Mouse (Mus musculus): ENCODE results near the gene 1110065P20Rik.

Gene 1110065P20Rik

GRCm38 (mm10) chr4:124840998-124841397 is 10.0 kb downstream of the 1110065P20Rik start:
- CTCF ChIA-PET, result no interaction called here

- CTCF ChIA-PET, result interaction anchor here (0.7 kb wide), 1 partner anchor 609 kb away, joined by 3 read pairs; no protein-coding TSS in a partner anchor
Observed at GRCm38 (mm10) chr4:124838035-124838700, 12.8 kb downstream of the 1110065P20Rik start.

GRCm38 (mm10) chr4:124832796-124833195 is 18.2 kb downstream of the 1110065P20Rik start:
- CTCF ChIA-PET, result no interaction called here

GRCm38 (mm10) chr4:124829671-124830070 is 21.3 kb downstream of the 1110065P20Rik start:
- CTCF ChIA-PET, result no interaction called here

GRCm38 (mm10) chr4:124825371-124825965 is 25.5 kb downstream of the 1110065P20Rik start:
- CTCF ChIA-PET, result no interaction called here

- CTCF ChIA-PET, result no interaction called here
Observed at GRCm38 (mm10) chr4:124824967-124825366, 26.0 kb downstream of the 1110065P20Rik start.

- CTCF ChIA-PET, result no interaction called here
Observed at GRCm38 (mm10) chr4:124818832-124819231, 32.2 kb downstream of the 1110065P20Rik start.

- CTCF ChIA-PET, result no interaction called here
Observed at GRCm38 (mm10) chr4:124817803-124818202, 33.2 kb downstream of the 1110065P20Rik start.

- CTCF ChIA-PET, result no interaction called here
Observed at GRCm38 (mm10) chr4:124815901-124816300, 35.1 kb downstream of the 1110065P20Rik start.

- CTCF ChIA-PET, result no interaction called here
Observed at GRCm38 (mm10) chr4:124811347-124811975, 39.5 kb downstream of the 1110065P20Rik start.

GRCm38 (mm10) chr4:124810056-124810455 is 40.9 kb downstream of the 1110065P20Rik start:
- CTCF ChIA-PET, result no interaction called here

GRCm38 (mm10) chr4:124809136-124809883 is 41.7 kb downstream of the 1110065P20Rik start:
- CTCF ChIA-PET, result no interaction called here

GRCm38 (mm10) chr4:124808511-124808910 is 42.5 kb downstream of the 1110065P20Rik start:
- CTCF ChIA-PET, result no interaction called here

- CTCF ChIA-PET, result interaction anchor here (0.5 to 0.7 kb wide), 2 partner anchors 297 to 1797 kb away, joined by 3 to 11 read pairs; no protein-coding TSS in a partner anchor
Observed at GRCm38 (mm10) chr4:124803406-124803805, 47.6 kb downstream of the 1110065P20Rik start.

GRCm38 (mm10) chr4:124802309-124803260 is 48.4 kb downstream of the 1110065P20Rik start:
- CTCF ChIA-PET, result interaction anchor here (1.3 kb wide), 1 partner anchor 120 kb away, joined by 3 read pairs; no protein-coding TSS in a partner anchor

GRCm38 (mm10) chr4:124801552-124802308 is 49.3 kb downstream of the 1110065P20Rik start, which contains the start of gene Mtf1:
Gene Mtf1, plus strand, starts transcription at chr4:124802104.
- CTCF ChIA-PET, result interaction anchor here (0.6 to 1.3 kb wide), 2 partner anchors 119 to 798 kb away, joined by 3 read pairs; no protein-coding TSS in a partner anchor

Data from spleen, embryonic (tissue).